Comparison of ENCODE assay signal across 7 mouse cellular contexts in genomic region chr10:24312191-24312611, GRCm38 (mm10).
A peak's percentile ranks its signal among the peaks of the same experiment; 100 is the strongest.
DNase-seq lines count a peak whose midpoint lies in the region; TF ChIP-seq lines count a peak whose summit lies in the region.

No protein-coding gene starts in this region.

- no peak overlapping the region for H3K27ac ChIP-seq in left cerebral cortex, adult 2 months

- peak; percentile 65 for DNase-seq in WW6 (ENCODE audit: low read depth, low spot score)
- DNase-seq in cerebellum, postnatal 14 days = peak; percentile 75 to 76
- DNase-seq in gastrocnemius, postnatal 10 days = peak; percentile 61
- DNase-seq in hindlimb bud, embryonic 11.5 days (ENCODE audit: extremely low spot score, low read depth, low spot score) = peak; percentile 95
- DNase-seq in left cerebral cortex, adult 2 months (ENCODE audit: extremely low spot score in 1 of 2, low spot score in 2 of 2) = peak; percentile 69
- DNase-seq in right cerebral cortex, postnatal 14 days = peak; percentile 71

- no peaks in the 10 kb centered on the region for H3K4me1 ChIP-seq in megakaryocyte, embryonic 14.5 days

- H3K36me3 ChIP-seq in megakaryocyte, embryonic 14.5 days (replicated peaks; ENCODE audit: low read length) = no peaks in the 10 kb centered on the region

- no peaks in the 10 kb centered on the region for H3K9me3 ChIP-seq in megakaryocyte, embryonic 14.5 days

- peak overlapping the region; percentile 22; the same call in 1 of the 2 replicates for H3K4me3 ChIP-seq in left cerebral cortex, adult 2 months
- H3K4me3 ChIP-seq in megakaryocyte, embryonic 14.5 days (replicated peaks) = peak overlapping the region; percentile 76

- H3K27me3 ChIP-seq in megakaryocyte, embryonic 14.5 days (replicated peaks) = no peaks in the 10 kb centered on the region

- peak; percentile 65 for TF ChIP-seq CTCF in left cerebral cortex, adult 2 months (IDR thresholded peaks at IDR 0.05)

- intact Hi-C loops in left cerebral cortex, adult 2 months (cut with DNase I) = loop anchor here (5.0 kb wide), 1 partner anchor 310 kb away; no protein-coding TSS in a partner anchor
